Mouse (Mus musculus) neutrophil, adult 59 days (primary cell): ENCODE results near the gene Vmn1r222. TPM values are rescaled to one million over a fixed set of nuclear protein-coding genes. Genes with fewer than 3 reads are reported as not detected.

Source experiments
- total RNA-seq, 2 experiments: library from RNA; stranded (reverse); gene quantifications; 1 replicate in 1 of 2; 2 replicates in 1 of 2; pipeline ENCODE4 v1.2.4; 2023

Gene Vmn1r222
- not detected for total RNA-seq

GRCm38 (mm10) chr13:23235847-23236246, at the start of gene Vmn1r222:
Vmn1r222 (minus strand) TSS chr13:23235947.

GRCm38 (mm10) chr13:23246834-23247233, 11.1 kb upstream of the Vmn1r222 start, which contains the start of gene Vmn1r223:
Vmn1r223 (plus strand) TSS chr13:23247134.

DNA sequence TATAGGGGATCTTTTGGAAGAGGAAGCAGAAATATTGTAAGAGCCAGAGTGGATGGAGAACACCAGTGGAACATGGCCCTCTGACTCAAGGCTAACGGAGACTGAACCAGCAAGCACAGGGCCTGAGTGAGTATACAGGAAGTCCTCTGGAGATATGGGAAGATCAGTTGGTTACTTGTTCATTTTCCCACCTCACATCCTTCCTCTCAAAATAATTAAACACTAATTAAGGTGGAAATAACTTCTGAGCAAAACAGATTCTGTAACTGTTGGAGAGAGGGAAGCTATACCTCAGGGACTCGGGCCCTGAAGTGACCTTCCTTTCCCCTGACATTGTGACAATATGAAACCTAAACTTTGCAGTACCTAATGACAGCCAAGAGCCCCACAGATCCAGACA, 21.9 kb downstream of the Vmn1r222 start, which contains the start of gene Vmn1r221:
TSS of gene Vmn1r221 (plus strand) at position 301 of the 400 bp plus-strand sequence.

DNA sequence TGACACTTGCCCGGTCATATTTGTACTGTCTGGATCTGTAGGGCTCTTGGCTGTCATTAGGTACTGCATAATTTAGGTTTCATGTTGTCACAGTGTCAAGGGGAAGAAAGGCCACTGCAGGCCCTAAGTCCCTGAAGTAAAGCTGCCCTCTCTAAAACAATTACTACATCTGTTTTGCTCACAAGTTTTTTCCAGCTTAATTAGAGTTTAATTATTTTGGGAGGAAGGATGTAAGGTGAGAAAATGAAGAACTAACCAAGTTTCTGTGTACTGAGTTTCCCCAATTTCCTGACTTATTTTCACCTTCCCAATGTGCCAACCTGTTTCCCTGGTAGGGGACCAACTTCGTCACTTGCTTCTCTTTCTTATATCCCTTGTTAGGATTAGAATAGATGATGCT, 47.9 kb downstream of the Vmn1r222 start, which contains the start of gene Vmn1r220:
TSS of gene Vmn1r220 (minus strand) at position 101 of the 400 bp plus-strand sequence.

Other genes with a start within 250 kb of the Vmn1r222 start
- not detected for gene Vmn1r213, start 228.3 kb downstream of the Vmn1r222 start, total RNA-seq
- not detected for gene Vmn1r214, start 205.5 kb downstream of the Vmn1r222 start, total RNA-seq
- gene Vmn1r215, start 167.9 kb downstream of the Vmn1r222 start, total RNA-seq, result not detected
- gene Vmn1r217, start 117.7 kb downstream of the Vmn1r222 start, total RNA-seq, result not detected
- not detected for gene Vmn1r218, start 102.8 kb downstream of the Vmn1r222 start, total RNA-seq
- not detected for gene Vmn1r219, start 76.6 kb downstream of the Vmn1r222 start, total RNA-seq
- not detected for gene Vmn1r220, start 48.0 kb downstream of the Vmn1r222 start, total RNA-seq
- gene Vmn1r221, start 21.8 kb downstream of the Vmn1r222 start, total RNA-seq, result not detected
- not detected for gene Vmn1r223, start 11.2 kb upstream of the Vmn1r222 start, total RNA-seq
- gene Zfp322a, start 133.3 kb upstream of the Vmn1r222 start, total RNA-seq, result 1 to 10 TPM; 9.4 to 9.9 TPM
- 10 to 100 TPM in 1 of 2 experiments, 1 to 10 TPM in 1; 8.7 to 10.1 TPM for gene Abt1, start 187.9 kb upstream of the Vmn1r222 start, total RNA-seq
- under 1 TPM; 0.11 to 0.29 TPM for gene Btn1a1, start 230.0 kb upstream of the Vmn1r222 start, total RNA-seq